Mouse (Mus musculus) bone marrow, adult 2 months (tissue): ENCODE measurements around the gene Togaram1. TPM values are rescaled to one million over a fixed set of nuclear protein-coding genes. Genes with fewer than 3 reads are reported as not detected.

Source experiments
- H3K27ac ChIP-seq: fragments of 200-500 bp; 2 replicates; pipeline ENCODE4 v1.5.1; 2012; ENCODE audit warnings: low read depth, mild to moderate bottlenecking, control low read depth, inconsistent platforms, low read length; ENCODE audit not compliant: control insufficient read depth, poor library complexity, insufficient read depth
- H3K4me1 ChIP-seq: fragments of 200-500 bp; 2 replicates; pipeline ENCODE4 v1.6.1; 2011; ENCODE audit warnings: low read length; ENCODE audit not compliant: control insufficient read depth, insufficient read depth
- H3K4me3 ChIP-seq: fragments of 200-500 bp; replicated peaks from 2 replicates; pipeline ENCODE3; 2011; ENCODE audit warnings: mild to moderate bottlenecking, low read depth, low read length, control low read depth; ENCODE audit not compliant: control insufficient read depth
- CTCF ChIP-seq: fragments of 200-500 bp; IDR thresholded peaks from 2 replicates; pipeline ENCODE4 v1.5.1; 2011; ENCODE audit warnings: low read length, control low read depth; ENCODE audit not compliant: control insufficient read depth, insufficient read depth
- POLR2A ChIP-seq: fragments of 200-500 bp; IDR thresholded peaks from 2 replicates; pipeline ENCODE4 v1.6.1; 2011; ENCODE audit warnings: low read depth, mild to moderate bottlenecking, control low read depth, low read length, borderline replicate concordance; ENCODE audit not compliant: control insufficient read depth
- WGBS: fragments of 180-500 bp; shearing (Covaris S2); methylation state at CpG from one replicate; pipeline ENCODE4 v1.1.7; 2018; 5-methylcytosine and 5-hydroxymethylcytosine counted together
- polyA plus RNA-seq: library from polyadenylated mRNA; stranded (reverse); fragments of >200 nt; gene quantifications from 2 replicates; pipeline ENCODE4 v1.2.4, GENCODE M21; 2011; ENCODE audit warnings: low replicate concordance; ENCODE audit not compliant: missing spikeins, insufficient read depth, insufficient read length

The Togaram1 gene
- polyA plus RNA-seq, 1 experiment, result 7.1 TPM

DNA sequence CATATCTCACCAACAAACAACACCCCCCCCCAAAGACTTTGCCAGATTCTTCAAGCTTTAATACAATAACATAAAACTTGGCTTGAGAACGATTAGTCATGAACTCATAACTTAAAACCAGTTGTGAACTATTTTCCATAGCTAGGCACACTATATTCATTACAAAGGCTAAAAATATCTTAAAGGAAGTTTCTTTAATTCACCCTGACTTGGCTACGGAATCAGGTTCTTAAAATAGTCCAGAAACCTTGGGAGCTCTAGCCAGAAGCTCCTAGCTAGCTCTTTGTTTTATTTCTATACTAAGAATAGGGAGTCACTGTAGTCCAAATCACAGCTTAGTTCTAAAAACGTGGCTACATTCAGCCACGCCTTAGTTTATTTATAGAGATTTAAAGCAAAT, 102.8 kb downstream of the Togaram1 start:
- Histone ChIP-seq H3K27ac (no peak overlapping the region), H3K4me1 (no peaks in the 10 kb centered on the region; the same call in 1 of the 2 replicates), H3K4me3 (no peak overlapping the region)
- TF ChIP-seq CTCF (no peak), POLR2A (no peak)
- WGBS, result 66% methylated on average over 4 of the region's 4 CpGs

Other genes with a start within 250 kb of the Togaram1 start
- 1.7 and 3.3 TPM in 2 replicates for gene Gm527, start 47.9 kb upstream of the Togaram1 start, polyA plus RNA-seq
- 2.5 and 3.9 TPM in 2 replicates for gene Klhl28, start 270 bp upstream of the Togaram1 start, polyA plus RNA-seq
- gene Prpf39, start 70.5 kb downstream of the Togaram1 start, polyA plus RNA-seq, result 15.9 and 22.2 TPM in 2 replicates
- gene Fkbp3, start 108.2 kb downstream of the Togaram1 start, polyA plus RNA-seq, result 41.2 and 73.8 TPM in 2 replicates
- 2.7 and 5.1 TPM in 2 replicates for gene Fancm, start 109.8 kb downstream of the Togaram1 start, polyA plus RNA-seq
- 18.3 and 28.5 TPM in 2 replicates for gene Mis18bp1, start 206.8 kb downstream of the Togaram1 start, polyA plus RNA-seq